Mouse (Mus musculus) C2C12 (cell line): ENCODE data around the gene Fdx1. TPM values are rescaled to one million over a fixed set of nuclear protein-coding genes. Genes with fewer than 3 reads are reported as not detected.

Experiments
- H3K27me3 ChIP-seq: one replicate; pipeline ENCODE4 v1.6.1; 2011; ENCODE audit not compliant: control insufficient read depth, insufficient read depth, insufficient read length
- H3K36me3 ChIP-seq: one replicate; pipeline ENCODE4 v1.6.1; 2011; ENCODE audit not compliant: control insufficient read depth, insufficient read depth
- H3K4me3 ChIP-seq: one replicate; pipeline ENCODE4 v1.5.1; 2011; ENCODE audit warnings: mild to moderate bottlenecking, control low read depth; ENCODE audit not compliant: poor library complexity, insufficient read depth, severe bottlenecking
- H3K79me2 ChIP-seq: one replicate; pipeline ENCODE4 v1.6.1; 2011; ENCODE audit not compliant: control insufficient read depth, insufficient read depth
- H3K79me3 ChIP-seq: one replicate; pipeline ENCODE4 v1.6.1; 2011; ENCODE audit warnings: low read depth, control low read depth
- H3ac ChIP-seq: one replicate; pipeline ENCODE3; 2011; ENCODE audit warnings: low read depth; ENCODE audit not compliant: control insufficient read depth, insufficient read length
- CEBPB ChIP-seq: IDR thresholded peaks from one replicate; pipeline ENCODE4 v1.6.1; 2011; ENCODE audit warnings: low read depth, mild to moderate bottlenecking, control low read depth, moderate library complexity
- CTCF ChIP-seq: IDR thresholded peaks from one replicate; pipeline ENCODE4 v1.5.1; 2011; ENCODE audit not compliant: control insufficient read depth, insufficient read depth, insufficient read length
- FOSL1 ChIP-seq: IDR thresholded peaks from one replicate; pipeline ENCODE4 v1.8.0; 2011; ENCODE audit warnings: mild to moderate bottlenecking, low read length; ENCODE audit not compliant: poor library complexity, insufficient read depth, severe bottlenecking
- MAX ChIP-seq: IDR thresholded peaks from one replicate; pipeline ENCODE4 v1.6.1; 2011; ENCODE audit warnings: mild to moderate bottlenecking, control low read depth
- MYOD1 ChIP-seq: IDR thresholded peaks from one replicate; pipeline ENCODE4 v1.6.1; 2011; ENCODE audit warnings: low read depth; ENCODE audit not compliant: control insufficient read depth, insufficient read length
- MYOG ChIP-seq: IDR thresholded peaks from one replicate; pipeline ENCODE4 v1.6.1; 2011; ENCODE audit not compliant: control insufficient read depth, insufficient read length; ENCODE audit errors: extremely low read depth
- USF1 ChIP-seq: IDR thresholded peaks from one replicate; pipeline ENCODE4 v1.6.1; 2011; ENCODE audit warnings: low read depth, mild to moderate bottlenecking, control low read depth, moderate library complexity
- long read RNA-seq, 2 experiments: library from polyadenylated mRNA; unstranded; transcript quantifications; one replicate each; pipeline ENCODE4 v2.0.0; 2019 to 2020
- polyA plus RNA-seq: library from polyadenylated mRNA; unstranded; fragments of >200 nt; fragmentation: generic; extraction: Trizol; gene quantifications from one replicate; pipeline ENCODE4 v1.2.1, GENCODE M21; 2012; ENCODE audit warnings: missing spikeins

Fdx1 gene
- polyA plus RNA-seq, result 42.2 TPM
- long read RNA-seq, experiment 1, transcript Fdx1-201 (4 exons, 875 nt), result major isoform, 39 of 42 reads
- long read RNA-seq, experiment 1, partial matches to known transcripts, result 1 of 42 reads
- long read RNA-seq, experiment 1, other reads (novel, unspliced or antisense), result 2 of 42 reads
- long read RNA-seq, experiment 2, transcript Fdx1-201 (4 exons, 875 nt), result major isoform, 12 of 13 reads
- long read RNA-seq, experiment 2, partial matches to known transcripts, result 0 of 13 reads
- long read RNA-seq, experiment 2, other reads (novel, unspliced or antisense), result 1 of 13 reads

GRCm38 (mm10) chr9:51962975-51963701 is at the start of gene Fdx1:
Gene Fdx1 (minus strand): TSS chr9:51963556.
- H3K27me3 ChIP-seq, result no peaks in the 10 kb centered on the region
- peaks cover 10% of the 10 kb centered on the region for H3K79me2 ChIP-seq
- TF ChIP-seq CEBPB, result no peak
- TF ChIP-seq MAX, result no peak
- no peak for TF ChIP-seq USF1
- TF ChIP-seq MYOD1, result no peak
- no peak for TF ChIP-seq FOSL1
- TF ChIP-seq MYOG, result no peak
- no peak for TF ChIP-seq CTCF
- peak within 1 kb of the TSS; percentile 91 for H3ac ChIP-seq
- H3K36me3 ChIP-seq, result no peaks in the 10 kb centered on the region
- peaks cover 1% of the 10 kb centered on the region for H3K79me3 ChIP-seq
- H3K4me3 ChIP-seq, result peak within 1 kb of the TSS; percentile 55

- TF ChIP-seq FOSL1 (no peak), CEBPB (no peak), MYOD1 (no peak), USF1 (no peak), MAX (no peak), CTCF (no peak), MYOG (no peak)
- no peak overlapping the region for H3K4me3 ChIP-seq
- H3K79me3 ChIP-seq, result no peaks in the 10 kb centered on the region
- no peaks in the 10 kb centered on the region for H3K27me3 ChIP-seq
- H3K79me2 ChIP-seq, result no peaks in the 10 kb centered on the region
- no peak overlapping the region for H3ac ChIP-seq
- H3K36me3 ChIP-seq, result no peaks in the 10 kb centered on the region
These were observed 49.6 kb upstream of the Fdx1 start for GRCm38 (mm10) chr9:52012781-52013436.

GRCm38 (mm10) chr9:52012311-52012710 is 49.0 kb upstream of the Fdx1 start:
- TF ChIP-seq MYOG, result no peak
- TF ChIP-seq MYOD1, result no peak
- TF ChIP-seq USF1, result no peak
- TF ChIP-seq CTCF, result no peak
- TF ChIP-seq MAX, result no peak
- no peak for TF ChIP-seq CEBPB
- no peak for TF ChIP-seq FOSL1
- H3K79me2 ChIP-seq, result no peaks in the 10 kb centered on the region

GRCm38 (mm10) chr9:52008511-52008910 is 45.2 kb upstream of the Fdx1 start:
- Histone ChIP-seq H3K79me3 (no peaks in the 10 kb centered on the region), H3K27me3 (no peaks in the 10 kb centered on the region), H3K79me2 (no peaks in the 10 kb centered on the region), H3K36me3 (no peaks in the 10 kb centered on the region), H3K4me3 (no peak overlapping the region), H3ac (no peak overlapping the region)
- no peak for TF ChIP-seq USF1
- no peak for TF ChIP-seq FOSL1
- no peak for TF ChIP-seq CEBPB
- TF ChIP-seq MYOG, result no peak
- TF ChIP-seq MYOD1, result no peak
- no peak for TF ChIP-seq MAX
- no peak for TF ChIP-seq CTCF

More at GRCm38 (mm10) chr9:52012311-52012710, 49.0 kb upstream of the Fdx1 start:
- Histone ChIP-seq H3K27me3 (no peaks in the 10 kb centered on the region), H3ac (no peak overlapping the region), H3K79me3 (no peaks in the 10 kb centered on the region), H3K4me3 (no peak overlapping the region), H3K36me3 (no peaks in the 10 kb centered on the region)

- H3K79me3 ChIP-seq, result no peaks in the 10 kb centered on the region
- H3K4me3 ChIP-seq, result no peak overlapping the region
- H3K79me2 ChIP-seq, result no peaks in the 10 kb centered on the region
- TF ChIP-seq CEBPB, result no peak
- no peak for TF ChIP-seq MYOG
- no peak for TF ChIP-seq CTCF
- TF ChIP-seq MYOD1, result no peak
- TF ChIP-seq MAX, result no peak
- TF ChIP-seq FOSL1, result no peak
- no peak for TF ChIP-seq USF1
- H3K27me3 ChIP-seq, result no peaks in the 10 kb centered on the region
- no peaks in the 10 kb centered on the region for H3K36me3 ChIP-seq
- H3ac ChIP-seq, result no peak overlapping the region
These were observed 44.0 kb upstream of the Fdx1 start for GRCm38 (mm10) chr9:52007341-52007740.
